Mouse (Mus musculus) intestine, postnatal 0 days (tissue): ENCODE data around the gene Ephb2. TPM values are rescaled to one million over a fixed set of nuclear protein-coding genes. Genes with fewer than 3 reads are reported as not detected.

Experiments used
- ATAC-seq: fragments of 200-750 bp; cut with Nextera tagmentation; 2 replicates; pipeline ENCODE4 v1.8.0; 2017; ENCODE audit warnings: mild to moderate bottlenecking, moderate TSS enrichment, moderate library complexity
- H3K27ac ChIP-seq: fragments of 300-500 bp; sonication (generic); 2 replicates; pipeline ENCODE4 v1.5.1; 2014; ENCODE audit warnings: mild to moderate bottlenecking, low read depth, low read length, moderate library complexity
- H3K27me3 ChIP-seq: fragments of 300-500 bp; sonication (generic); replicated peaks from 2 replicates; pipeline ENCODE4 v1.6.1; 2014; ENCODE audit warnings: low read length, mixed read lengths; ENCODE audit not compliant: control insufficient read depth, insufficient read depth
- H3K36me3 ChIP-seq: fragments of 300-500 bp; sonication (generic); 2 replicates; pipeline ENCODE4 v1.6.1; 2014; ENCODE audit warnings: mild to moderate bottlenecking, moderate library complexity; ENCODE audit not compliant: control insufficient read depth, insufficient read depth
- H3K4me1 ChIP-seq: fragments of 300-500 bp; sonication (generic); replicated peaks from 2 replicates; pipeline ENCODE4 v1.6.1; 2014; ENCODE audit warnings: antibody characterized with exemption, low read length, mixed read lengths; ENCODE audit not compliant: control insufficient read depth, insufficient read depth
- H3K4me2 ChIP-seq: fragments of 300-500 bp; sonication (generic); replicated peaks from 2 replicates; pipeline ENCODE4 v1.6.1; 2014; ENCODE audit warnings: low read depth, mild to moderate bottlenecking, moderate library complexity
- H3K4me3 ChIP-seq: fragments of 300-500 bp; sonication (generic); 2 replicates; pipeline ENCODE4 v1.5.1; 2014; ENCODE audit warnings: low read depth, low read length
- H3K9ac ChIP-seq: fragments of 300-500 bp; sonication (generic); 2 replicates; pipeline ENCODE4 v1.6.1; 2014; ENCODE audit warnings: mild to moderate bottlenecking, low read depth, low read length
- H3K9me3 ChIP-seq: fragments of 300-500 bp; sonication (generic); 2 replicates; pipeline ENCODE4 v1.6.1; 2016; ENCODE audit warnings: mixed run types; ENCODE audit not compliant: control insufficient read depth
- CTCF ChIP-seq: sonication (generic); IDR thresholded peaks from 2 replicates; pipeline ENCODE4 v1.5.1; 2016; ENCODE audit warnings: low read depth, mild to moderate bottlenecking, control low read depth, antibody characterized with exemption, moderate library complexity
- WGBS: fragments of 180-500 bp; shearing (Covaris S2); extraction: QIAGEN DNeasy Blood & Tissue Kit; methylation state at CpG from one replicate; pipeline ENCODE4 v1.1.7; 2014; 5-methylcytosine and 5-hydroxymethylcytosine counted together
- polyA plus RNA-seq: library from polyadenylated mRNA; unstranded; fragments of >200 nt; fragmentation: Nextera tagmentation; extraction: Ambion mirVana; gene quantifications from 2 replicates; pipeline ENCODE4 v1.2.1, GENCODE M21; 2015

Ephb2 gene
- polyA plus RNA-seq, 1 experiment from 2014 or later, result 5.7 TPM

DNA sequence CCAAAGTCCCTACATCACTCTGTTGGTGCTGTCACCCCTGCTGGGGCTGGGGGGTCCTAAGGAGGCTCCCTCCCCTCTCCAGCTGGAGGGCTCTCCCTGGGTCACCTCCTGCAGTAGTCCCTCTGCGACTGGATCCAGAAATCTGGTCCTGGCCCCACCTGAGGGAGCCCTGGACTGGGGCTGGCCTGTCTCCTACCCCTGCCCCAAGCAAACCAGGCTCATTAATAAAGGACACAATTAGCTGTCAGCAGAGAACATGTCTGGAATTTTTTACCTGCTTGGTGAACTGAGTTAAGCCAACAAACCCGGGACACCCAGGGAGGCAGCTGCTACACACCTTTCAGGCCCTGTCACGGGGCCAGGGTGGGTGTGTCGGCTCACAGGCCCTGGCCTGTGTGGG is 129.1 kb downstream of the Ephb2 start:
- no peaks in the 10 kb centered on the region for H3K36me3 ChIP-seq
- H3K9me3 ChIP-seq, result no peaks in the 10 kb centered on the region
- no peak for ATAC-seq
- no peak for TF ChIP-seq CTCF
- 68% methylated on average over 4 of the region's 4 CpGs for WGBS
- no peaks in the 10 kb centered on the region for H3K27me3 ChIP-seq
- no peak overlapping the region for H3K4me3 ChIP-seq
- no peak overlapping the region for H3K9ac ChIP-seq
- H3K4me2 ChIP-seq, result no peak overlapping the region
- H3K4me1 ChIP-seq, result no peaks in the 10 kb centered on the region
- no peak overlapping the region for H3K27ac ChIP-seq

DNA sequence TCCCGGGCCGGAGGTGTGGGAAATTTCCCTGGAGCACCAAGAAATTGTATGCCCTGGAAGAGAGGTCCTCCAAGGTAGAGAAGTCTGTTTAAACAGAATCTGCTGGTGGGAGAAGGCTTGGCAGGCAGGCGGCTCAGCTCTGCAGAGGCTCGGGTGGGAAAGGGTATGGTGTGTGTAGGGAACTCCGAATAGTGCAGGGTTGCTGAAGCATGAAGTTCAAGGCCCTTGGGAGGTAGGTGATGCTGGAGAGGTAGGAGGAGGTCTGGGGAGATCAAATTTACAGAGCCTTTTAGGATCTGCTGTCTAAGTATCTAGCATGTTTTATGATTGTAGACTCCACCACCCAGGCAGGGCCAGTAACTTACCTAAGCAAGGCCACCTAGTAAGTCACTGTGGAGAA is 130.7 kb downstream of the Ephb2 start:
- Histone ChIP-seq H3K4me1 (no peaks in the 10 kb centered on the region), H3K9me3 (no peaks in the 10 kb centered on the region), H3K9ac (no peak overlapping the region), H3K27ac (no peak overlapping the region), H3K4me2 (no peak overlapping the region), H3K27me3 (no peaks in the 10 kb centered on the region), H3K4me3 (no peak overlapping the region), H3K36me3 (no peaks in the 10 kb centered on the region)
- no peak for TF ChIP-seq CTCF
- WGBS, result 92% methylated on average over 5 of the region's 5 CpGs
- no peak for ATAC-seq

GRCm38 (mm10) chr4:136704551-136704950 is 131.2 kb downstream of the Ephb2 start:
- H3K27me3 ChIP-seq, result no peaks in the 10 kb centered on the region
- H3K9ac ChIP-seq, result no peak overlapping the region
- H3K4me3 ChIP-seq, result no peak overlapping the region
- H3K9me3 ChIP-seq, result no peaks in the 10 kb centered on the region
- no peaks in the 10 kb centered on the region for H3K4me1 ChIP-seq
- no peaks in the 10 kb centered on the region for H3K36me3 ChIP-seq
- H3K4me2 ChIP-seq, result no peak overlapping the region
- 58% methylated on average over 3 of the region's 3 CpGs for WGBS
- no peak for ATAC-seq
- no peak for TF ChIP-seq CTCF
- no peak overlapping the region for H3K27ac ChIP-seq

GRCm38 (mm10) chr4:136703351-136703750 is 132.4 kb downstream of the Ephb2 start:
- Histone ChIP-seq H3K27me3 (no peaks in the 10 kb centered on the region), H3K36me3 (no peaks in the 10 kb centered on the region), H3K4me2 (no peak overlapping the region), H3K27ac (no peak overlapping the region), H3K4me1 (no peaks in the 10 kb centered on the region), H3K9ac (no peak overlapping the region), H3K4me3 (no peak overlapping the region), H3K9me3 (no peaks in the 10 kb centered on the region)
- ATAC-seq, result no peak
- TF ChIP-seq CTCF, result no peak
- 93% methylated on average over 11 of the region's 11 CpGs for WGBS

DNA sequence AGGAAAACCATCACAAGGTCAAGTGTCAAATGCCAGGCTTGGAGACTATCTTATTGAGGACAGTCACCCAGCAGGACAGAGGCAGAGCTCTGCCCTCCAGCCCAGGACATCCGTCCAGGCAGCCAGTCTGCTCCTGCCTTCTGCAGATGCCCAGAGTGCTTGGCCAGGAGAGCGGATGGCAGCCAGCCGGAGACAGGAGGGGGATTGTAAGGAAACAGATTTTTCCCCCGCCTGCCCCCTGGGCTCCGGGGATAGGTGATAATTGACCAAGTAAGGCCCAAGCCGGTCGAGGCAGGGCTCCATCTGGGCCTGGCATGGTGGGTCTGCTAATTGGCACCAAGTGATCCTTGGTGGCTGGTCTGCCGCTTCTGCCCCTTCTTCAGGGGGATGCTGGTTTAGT is 133.3 kb downstream of the Ephb2 start:
- no peaks in the 10 kb centered on the region for H3K9me3 ChIP-seq
- no peak for TF ChIP-seq CTCF
- WGBS, result 79% methylated on average over 8 of the region's 8 CpGs

DNA sequence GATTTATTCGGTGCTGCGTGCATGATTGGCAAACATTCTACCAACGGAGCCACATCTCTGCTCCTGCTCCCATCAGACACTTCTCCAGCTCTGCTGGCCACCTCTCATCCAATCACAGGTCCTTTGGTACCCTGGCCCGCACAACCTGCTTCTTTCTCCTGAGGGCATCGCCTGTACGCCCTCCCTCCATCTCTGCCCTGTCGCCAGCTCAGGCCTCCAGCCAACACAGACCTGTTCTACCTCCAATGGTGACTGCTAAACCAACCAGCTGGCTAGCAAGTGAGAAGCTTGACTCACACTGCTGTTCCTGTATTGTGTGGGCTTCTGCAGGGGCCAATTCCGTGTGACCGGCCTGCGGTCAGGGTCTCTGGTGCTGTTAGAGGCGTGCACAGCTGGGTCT is 134.6 kb downstream of the Ephb2 start:
- Histone ChIP-seq H3K27ac (no peak overlapping the region), H3K36me3 (no peaks in the 10 kb centered on the region), H3K4me1 (no peaks in the 10 kb centered on the region), H3K9me3 (no peaks in the 10 kb centered on the region), H3K4me2 (no peak overlapping the region), H3K9ac (no peak overlapping the region), H3K27me3 (no peaks in the 10 kb centered on the region), H3K4me3 (no peak overlapping the region)
- TF ChIP-seq CTCF, result no peak
- WGBS, result 93% methylated on average over 11 of the region's 11 CpGs
- ATAC-seq, result no peak

More for the DNA sequence above, 133.3 kb downstream of the Ephb2 start:
- Histone ChIP-seq H3K4me3 (no peak overlapping the region), H3K4me1 (no peaks in the 10 kb centered on the region), H3K4me2 (no peak overlapping the region), H3K9ac (no peak overlapping the region), H3K36me3 (no peaks in the 10 kb centered on the region), H3K27ac (no peak overlapping the region), H3K27me3 (no peaks in the 10 kb centered on the region)
- ATAC-seq, result no peak

GRCm38 (mm10) chr4:136699084-136699450 is 136.7 kb downstream of the Ephb2 start:
- H3K27me3 ChIP-seq, result no peaks in the 10 kb centered on the region
- no peak for TF ChIP-seq CTCF
- H3K4me1 ChIP-seq, result no peaks in the 10 kb centered on the region
- H3K4me2 ChIP-seq, result no peak overlapping the region
- H3K9me3 ChIP-seq, result no peaks in the 10 kb centered on the region
- 86% methylated on average over 7 of the region's 7 CpGs for WGBS
- no peak for ATAC-seq
- no peak overlapping the region for H3K27ac ChIP-seq
- H3K9ac ChIP-seq, result no peak overlapping the region
- no peak overlapping the region for H3K4me3 ChIP-seq
- H3K36me3 ChIP-seq, result peaks cover 18% of the 10 kb centered on the region
